Comparison of ENCODE assay signal across 23 mouse cellular contexts in genomic region chr12:53112276-53112675, GRCm38 (mm10).
A peak's percentile ranks its signal among the peaks of the same experiment; 100 is the strongest.
DNase-seq lines count a peak whose midpoint lies in the region; ATAC-seq and TF ChIP-seq lines count a peak whose summit lies in the region.
"Had no signal": no experiment of that assay in that cellular context is flagged by ENCODE, and none has a peak within 500 bp of the region (broad histone marks: within the 10 kb centered on the region; RNA-seq: fewer than 3 reads in every experiment).

No protein-coding gene starts in this region.

- H3K9me3 ChIP-seq in embryonic facial prominence, embryonic 14.5 days (ENCODE audit: control insufficient read depth, low read length): no peaks in the 10 kb centered on the region
- no peaks in the 10 kb centered on the region for H3K9me3 ChIP-seq in embryonic facial prominence, embryonic 10.5 days
- H3K9me3 ChIP-seq in forebrain, embryonic 14.5 days (replicated peaks; ENCODE audit: control insufficient read depth, low read length): no peaks in the 10 kb centered on the region
- no peaks in the 10 kb centered on the region for H3K9me3 ChIP-seq in forebrain, embryonic 10.5 days
- H3K9me3 ChIP-seq: embryonic facial prominence, embryonic 12.5 days; heart, embryonic 12.5 days; heart, embryonic 15.5 days; hindbrain, embryonic 10.5 days; hindbrain, embryonic 13.5 days had no signal

- H3K27me3 ChIP-seq in embryonic facial prominence, embryonic 14.5 days (replicated peaks; ENCODE audit: control insufficient read depth, insufficient read depth, low read length): no peaks in the 10 kb centered on the region
- no peaks in the 10 kb centered on the region for H3K27me3 ChIP-seq in embryonic facial prominence, embryonic 10.5 days (replicated peaks; ENCODE audit: low read depth, poor library complexity, severe bottlenecking)
- no peaks in the 10 kb centered on the region for H3K27me3 ChIP-seq in forebrain, embryonic 14.5 days (replicated peaks; ENCODE audit: control insufficient read depth, insufficient read depth, low read length)
- H3K27me3 ChIP-seq in forebrain, embryonic 10.5 days (ENCODE audit: poor library complexity, severe bottlenecking): no peaks in the 10 kb centered on the region
- H3K27me3 ChIP-seq: embryonic facial prominence, embryonic 12.5 days; heart, embryonic 12.5 days; heart, embryonic 15.5 days; hindbrain, embryonic 13.5 days had no signal

- peak; percentile 41; the same call in 1 of the 2 replicates for ATAC-seq in embryonic facial prominence, embryonic 14.5 days (ENCODE audit: low read depth)
- ATAC-seq in forebrain, embryonic 14.5 days: no peak
- ATAC-seq: activated CD4-positive, CD25-positive, alpha-beta regulatory T cell, adult 4 months; intestine, postnatal 0 days had no signal

- H3K4me3 ChIP-seq in embryonic facial prominence, embryonic 14.5 days (ENCODE audit: low read depth, low read length): no peak overlapping the region
- H3K4me3 ChIP-seq in embryonic facial prominence, embryonic 10.5 days: no peak overlapping the region
- H3K4me3 ChIP-seq in forebrain, embryonic 14.5 days (ENCODE audit: low read depth, low read length): no peak overlapping the region
- H3K4me3 ChIP-seq in forebrain, embryonic 10.5 days: no peak overlapping the region
- H3K4me3 ChIP-seq: embryonic facial prominence, embryonic 12.5 days; erythroblast, embryonic 14.5 days; heart, embryonic 12.5 days; heart, embryonic 15.5 days; hindbrain, embryonic 10.5 days; hindbrain, embryonic 13.5 days had no signal

- no peak for DNase-seq in embryonic facial prominence, embryonic 14.5 days (ENCODE audit: low spot score)
- no peak for DNase-seq in embryonic facial prominence, embryonic 10.5 days (ENCODE audit: low spot score)
- peak; percentile 23 for DNase-seq in forebrain, embryonic 14.5 days (ENCODE audit: low spot score)
- no peak for DNase-seq in forebrain, embryonic 10.5 days (ENCODE audit: extremely low spot score, low spot score)
- peak; percentile 55 for DNase-seq in brain, embryonic 14.5 days (ENCODE audit: low read depth)
- DNase-seq in spleen, postnatal 10 days (ENCODE audit: low spot score in 2 of 2): no peak
- DNase-seq: adrenal gland, adult 8-10 months; adrenal gland, postnatal 25 days; cerebellum, adult 18-20 months; cerebellum, adult 9-10 months; cerebellum, postnatal 14 days; gastrocnemius, postnatal 25 days; heart, adult 18-20 months; heart, postnatal 10 days; heart, postnatal 36 days had no signal

- H3K27ac ChIP-seq in embryonic facial prominence, embryonic 14.5 days (replicated peaks; ENCODE audit: low read depth, low read length): no peak overlapping the region
- no peak overlapping the region for H3K27ac ChIP-seq in embryonic facial prominence, embryonic 10.5 days (replicated peaks)
- H3K27ac ChIP-seq in forebrain, embryonic 14.5 days (ENCODE audit: low read depth, low read length): no peak overlapping the region
- H3K27ac ChIP-seq in forebrain, embryonic 10.5 days: no peak overlapping the region
- H3K27ac ChIP-seq: embryonic facial prominence, embryonic 12.5 days; heart, embryonic 15.5 days; hindbrain, embryonic 10.5 days; hindbrain, embryonic 13.5 days had no signal

- no peak overlapping the region for H3K9ac ChIP-seq in embryonic facial prominence, embryonic 14.5 days (ENCODE audit: low read depth, low read length)
- no peak overlapping the region for H3K9ac ChIP-seq in forebrain, embryonic 14.5 days (ENCODE audit: low read length)
- H3K9ac ChIP-seq: embryonic facial prominence, embryonic 12.5 days; heart, embryonic 12.5 days; heart, embryonic 15.5 days; hindbrain, embryonic 13.5 days had no signal

- H3K4me2 ChIP-seq in embryonic facial prominence, embryonic 14.5 days (ENCODE audit: low read depth, low read length): no peak overlapping the region
- no peak overlapping the region for H3K4me2 ChIP-seq in forebrain, embryonic 14.5 days (ENCODE audit: low read length)
- H3K4me2 ChIP-seq: embryonic facial prominence, embryonic 12.5 days; heart, embryonic 12.5 days; heart, embryonic 15.5 days; hindbrain, embryonic 13.5 days had no signal

- 63% methylated on average over 10 of the region's 10 CpGs for WGBS in embryonic facial prominence, embryonic 14.5 days
- 71% methylated on average over 10 of the region's 10 CpGs for WGBS in embryonic facial prominence, embryonic 10.5 days
- WGBS in forebrain, embryonic 14.5 days: 31% methylated on average over 10 of the region's 10 CpGs
- WGBS in forebrain, embryonic 10.5 days: 71% methylated on average over 10 of the region's 10 CpGs

- TF ChIP-seq CTCF in brain, embryonic 14.5 days (IDR thresholded peaks at IDR 0.05; ENCODE audit: borderline replicate concordance, extremely low read depth, insufficient read depth, insufficient read length): no peak

- H3K4me1 ChIP-seq in embryonic facial prominence, embryonic 14.5 days (ENCODE audit: control insufficient read depth, insufficient read depth, low read length): no peaks in the 10 kb centered on the region; the same call in 1 of the 2 replicates
- H3K4me1 ChIP-seq in embryonic facial prominence, embryonic 10.5 days: no peaks in the 10 kb centered on the region
- 0 out of 2 replicates have a peak, but pooled peaks cover 2% of the 10 kb centered on the region for H3K4me1 ChIP-seq in forebrain, embryonic 14.5 days (ENCODE audit: control insufficient read depth, insufficient read depth, low read length)
- H3K4me1 ChIP-seq in forebrain, embryonic 10.5 days: peaks cover 6% of the 10 kb centered on the region; the same call in 1 of the 2 replicates
- H3K4me1 ChIP-seq: embryonic facial prominence, embryonic 12.5 days; heart, embryonic 12.5 days; heart, embryonic 15.5 days; hindbrain, embryonic 10.5 days; hindbrain, embryonic 13.5 days had no signal

- no peaks in the 10 kb centered on the region for H3K36me3 ChIP-seq in embryonic facial prominence, embryonic 14.5 days (ENCODE audit: control insufficient read depth, insufficient read depth, low read length)
- no peaks in the 10 kb centered on the region for H3K36me3 ChIP-seq in embryonic facial prominence, embryonic 10.5 days (replicated peaks)
- H3K36me3 ChIP-seq in forebrain, embryonic 14.5 days (ENCODE audit: control insufficient read depth, insufficient read depth, low read length): no peaks in the 10 kb centered on the region
- H3K36me3 ChIP-seq in forebrain, embryonic 10.5 days (replicated peaks): no peaks in the 10 kb centered on the region
- H3K36me3 ChIP-seq: embryonic facial prominence, embryonic 12.5 days; heart, embryonic 15.5 days; hindbrain, embryonic 10.5 days had no signal

- no peak for TF ChIP-seq POLR2A in brain, embryonic 14.5 days (IDR thresholded peaks at IDR 0.05; ENCODE audit: borderline replicate concordance, extremely low read depth, insufficient read depth, insufficient read length, poor library complexity, severe bottlenecking)

Comparison
In these comparisons a context has a peak if more than half of its experiments do, and no peak if none do; other contexts are left out.
1. DNase-seq: peak in forebrain, embryonic 14.5 days (single experiment) and brain, embryonic 14.5 days (single experiment); none in embryonic facial prominence, embryonic 14.5 days (single experiment), embryonic facial prominence, embryonic 10.5 days (single experiment), forebrain, embryonic 10.5 days (single experiment) and spleen, postnatal 10 days (0 of 2).